Mouse (Mus musculus): ENCODE measurements around the gene Nme4. TPM values are rescaled to one million over a fixed set of nuclear protein-coding genes. Genes with fewer than 3 reads are reported as not detected.
A peak's percentile ranks its signal among the peaks of the same experiment; 100 is the strongest.

The Nme4 gene
- polyA plus RNA-seq, 1 experiment from 2014 or later: 81.7 TPM

DNA sequence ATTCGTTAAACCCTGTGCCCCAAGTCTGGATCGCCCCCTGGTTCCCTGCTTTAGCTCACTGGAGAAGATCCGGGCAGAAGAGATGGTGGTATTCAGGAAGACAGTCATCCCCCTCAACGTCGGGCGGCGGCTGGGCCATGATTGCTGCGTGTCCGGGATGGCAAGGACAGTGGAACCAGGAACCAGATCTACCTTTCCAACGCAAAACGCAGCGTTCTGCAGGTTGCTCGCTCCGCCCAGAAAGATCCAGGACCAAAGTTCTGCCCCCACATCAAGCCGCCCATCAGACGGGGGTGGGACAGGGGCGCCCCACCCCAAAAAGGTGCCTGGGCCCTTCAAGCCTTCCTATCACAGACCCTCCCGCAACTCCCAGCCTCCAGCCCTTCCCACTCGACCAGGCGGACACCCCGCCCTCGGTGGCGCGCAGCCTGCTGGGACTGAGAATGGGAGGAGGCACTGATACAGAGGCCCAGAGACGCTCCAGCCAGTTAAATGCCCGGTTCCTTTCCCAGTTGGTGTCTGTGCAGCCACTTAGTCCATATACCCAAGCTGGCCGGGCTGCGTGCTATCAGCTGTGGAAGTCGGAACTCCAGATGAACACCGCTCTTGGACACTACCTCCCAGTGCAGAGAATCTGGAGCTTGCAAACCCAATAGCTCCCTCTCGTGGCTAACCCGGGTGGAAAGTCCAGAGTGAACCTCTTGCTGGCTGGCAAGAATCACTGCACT lies 5.3 kb downstream of the Nme4 start, which contains the start of gene Decr2:
TSS of gene Decr2 (minus strand) at position 433 of the 728 bp plus-strand sequence.
- H3K4me1 ChIP-seq (ENCODE audit: control insufficient read depth, insufficient read depth, low read length): 0 out of 2 replicates have a peak, but pooled peaks cover 5% of the 10 kb centered on the region
- peak; percentile 67 for ATAC-seq (replicated peaks; ENCODE audit: insufficient number of reproducible peaks, low FRiP score, low TSS enrichment)
- peak within 1 kb of the TSS; percentile 93 for H3K4me2 ChIP-seq
- H3K9me3 ChIP-seq (replicated peaks; ENCODE audit: control insufficient read depth, low read length): no peaks in the 10 kb centered on the region
- peak within 1 kb of the TSS; percentile 48 for H3K4me3 ChIP-seq (ENCODE audit: low read depth, low read length)
- 2% methylated on average over 32 of the region's 32 CpGs for WGBS (ENCODE audit: insufficient replicate concordance)
- no peaks in the 10 kb centered on the region for H3K27me3 ChIP-seq (ENCODE audit: control insufficient read depth, insufficient read depth, low read length)
- H3K36me3 ChIP-seq (ENCODE audit: control insufficient read depth, insufficient read depth, low read length): 0 out of 2 replicates have a peak, but pooled peaks cover 2% of the 10 kb centered on the region
- peak within 1 kb of the TSS; percentile 63 for H3K9ac ChIP-seq (ENCODE audit: low read depth, low read length)
- peak within 1 kb of the TSS; percentile 3 for H3K27ac ChIP-seq (ENCODE audit: low read depth, low read length)

DNA sequence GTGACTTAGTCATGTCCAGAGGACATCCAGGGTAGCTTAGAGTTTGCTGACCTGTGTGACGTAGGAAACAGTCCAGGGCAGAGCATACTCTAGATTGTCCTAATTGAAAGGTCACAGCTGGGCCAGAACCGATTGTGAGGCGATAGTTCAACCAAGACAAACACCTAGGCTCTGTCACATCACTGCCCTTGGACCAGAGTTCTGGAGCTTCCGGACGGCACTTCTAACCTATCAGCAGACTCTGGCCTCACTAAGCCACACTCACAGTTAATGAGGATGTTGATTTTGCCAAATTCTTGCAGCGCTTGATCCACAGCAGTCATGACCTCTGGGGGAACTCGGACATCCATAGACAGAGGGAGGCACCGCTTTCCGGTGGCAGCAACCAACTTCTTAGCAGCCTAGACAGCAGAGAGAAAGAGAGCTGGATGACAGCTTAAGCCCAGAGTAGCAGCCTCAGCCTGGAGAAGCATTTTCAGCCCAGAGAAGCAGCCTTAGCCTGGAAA lies 8.3 kb downstream of the Nme4 start:
- Histone ChIP-seq H3K36me3 (ENCODE audit: control insufficient read depth, insufficient read depth, low read length) (peaks cover 3% of the 10 kb centered on the region; the same call in 1 of the 2 replicates), H3K4me1 (ENCODE audit: control insufficient read depth, insufficient read depth, low read length) (no peaks in the 10 kb centered on the region), H3K27ac (ENCODE audit: low read depth, low read length) (no peak overlapping the region), H3K4me2 (no peak overlapping the region), H3K9ac (ENCODE audit: low read depth, low read length) (no peak overlapping the region), H3K9me3 (replicated peaks; ENCODE audit: control insufficient read depth, low read length) (no peaks in the 10 kb centered on the region), H3K27me3 (ENCODE audit: control insufficient read depth, insufficient read depth, low read length) (no peaks in the 10 kb centered on the region), H3K4me3 (ENCODE audit: low read depth, low read length) (no peak overlapping the region)
- WGBS (ENCODE audit: insufficient replicate concordance): 86% methylated on average over 9 of the region's 9 CpGs
- ATAC-seq (replicated peaks; ENCODE audit: insufficient number of reproducible peaks, low FRiP score, low TSS enrichment): no peak

DNA sequence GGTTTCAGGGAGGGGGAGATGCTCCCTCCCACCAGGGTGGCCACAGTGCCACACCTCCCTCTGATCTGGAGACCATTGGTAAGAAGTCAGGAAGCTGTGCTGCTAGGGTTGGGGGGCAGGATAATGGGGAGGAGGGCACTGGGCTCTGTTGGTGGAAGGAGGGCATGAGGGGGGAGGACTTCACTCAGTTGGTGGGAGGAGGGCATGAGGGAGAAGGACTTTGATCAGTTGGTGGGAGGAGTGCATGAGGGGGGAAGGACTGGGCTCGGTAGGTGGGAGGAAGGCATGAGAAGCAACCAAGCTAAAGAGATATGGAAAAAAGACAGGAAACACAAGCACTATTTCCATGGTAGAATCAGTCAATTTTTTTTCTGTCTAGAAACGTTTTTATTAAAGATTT lies 14.5 kb downstream of the Nme4 start:
- Histone ChIP-seq H3K4me2 (no peak overlapping the region), H3K27ac (ENCODE audit: low read depth, low read length) (no peak overlapping the region), H3K27me3 (ENCODE audit: control insufficient read depth, insufficient read depth, low read length) (0 out of 2 replicates have a peak, but pooled peaks cover 3% of the 10 kb centered on the region), H3K4me3 (ENCODE audit: low read depth, low read length) (no peak overlapping the region), H3K9me3 (replicated peaks; ENCODE audit: control insufficient read depth, low read length) (no peaks in the 10 kb centered on the region), H3K36me3 (ENCODE audit: control insufficient read depth, insufficient read depth, low read length) (peaks cover 3% of the 10 kb centered on the region; the same call in 1 of the 2 replicates), H3K9ac (ENCODE audit: low read depth, low read length) (no peak overlapping the region), H3K4me1 (ENCODE audit: control insufficient read depth, insufficient read depth, low read length) (no peaks in the 10 kb centered on the region)
- WGBS (ENCODE audit: insufficient replicate concordance): 19% methylated on average over 2 of the region's 2 CpGs
- no peak for ATAC-seq (replicated peaks; ENCODE audit: insufficient number of reproducible peaks, low FRiP score, low TSS enrichment)

DNA sequence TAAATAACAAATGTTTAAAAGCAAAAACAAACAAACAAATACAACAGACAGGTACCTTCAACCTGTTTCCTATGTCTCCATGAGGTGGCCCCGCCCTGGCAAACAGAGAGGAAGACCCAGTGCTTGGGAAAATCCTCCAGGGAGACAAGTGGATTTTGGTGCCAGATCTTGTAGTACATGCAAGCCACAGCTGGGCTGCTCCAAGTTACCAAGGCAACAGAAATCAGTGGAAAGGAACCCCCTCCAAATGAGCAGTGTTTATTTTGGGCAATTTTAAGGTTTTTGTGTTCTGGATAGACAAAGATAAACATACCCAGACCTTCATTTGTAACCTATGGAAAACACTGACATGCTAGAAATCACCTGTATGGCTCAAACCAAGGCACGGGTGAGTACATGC lies 16.6 kb downstream of the Nme4 start:
- Histone ChIP-seq H3K4me1 (ENCODE audit: control insufficient read depth, insufficient read depth, low read length) (no peaks in the 10 kb centered on the region), H3K36me3 (ENCODE audit: control insufficient read depth, insufficient read depth, low read length) (peaks cover 3% of the 10 kb centered on the region; the same call in 1 of the 2 replicates), H3K27me3 (ENCODE audit: control insufficient read depth, insufficient read depth, low read length) (0 out of 2 replicates have a peak, but pooled peaks cover 3% of the 10 kb centered on the region), H3K27ac (ENCODE audit: low read depth, low read length) (no peak overlapping the region), H3K9ac (ENCODE audit: low read depth, low read length) (no peak overlapping the region), H3K4me3 (ENCODE audit: low read depth, low read length) (no peak overlapping the region), H3K4me2 (no peak overlapping the region), H3K9me3 (replicated peaks; ENCODE audit: control insufficient read depth, low read length) (no peaks in the 10 kb centered on the region)
- no peak for ATAC-seq (replicated peaks; ENCODE audit: insufficient number of reproducible peaks, low FRiP score, low TSS enrichment)
- WGBS (ENCODE audit: insufficient replicate concordance): 72% methylated on average over 2 of the region's 2 CpGs

DNA sequence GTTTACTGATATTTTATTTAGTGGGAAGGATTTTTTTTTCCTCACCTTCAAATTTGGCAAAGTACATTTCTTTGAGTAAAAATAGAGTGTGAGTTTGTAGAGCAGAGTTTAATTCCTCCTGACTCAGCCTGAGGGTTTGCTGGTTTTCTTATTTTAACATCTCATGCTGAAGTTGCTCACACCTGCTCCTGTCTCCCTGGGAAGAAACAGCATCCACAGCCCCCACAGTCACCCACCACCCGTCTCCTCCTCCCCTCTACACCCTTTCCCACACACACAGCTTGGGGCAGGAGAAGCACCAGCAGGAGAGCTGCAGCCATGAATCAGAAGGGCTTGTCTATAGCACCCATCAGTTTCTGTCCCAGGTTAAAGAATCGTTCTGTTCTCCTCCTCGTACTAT lies 20.2 kb downstream of the Nme4 start:
- ATAC-seq (replicated peaks; ENCODE audit: insufficient number of reproducible peaks, low FRiP score, low TSS enrichment): no peak
- H3K27ac ChIP-seq (ENCODE audit: low read depth, low read length): no peak overlapping the region
- H3K4me2 ChIP-seq: no peak overlapping the region
- no peak overlapping the region for H3K9ac ChIP-seq (ENCODE audit: low read depth, low read length)
- H3K4me3 ChIP-seq (ENCODE audit: low read depth, low read length): no peak overlapping the region
- 54% methylated on average over 3 of the region's 3 CpGs for WGBS (ENCODE audit: insufficient replicate concordance)
- no peaks in the 10 kb centered on the region for H3K9me3 ChIP-seq (replicated peaks; ENCODE audit: control insufficient read depth, low read length)
- peaks cover 3% of the 10 kb centered on the region; the same call in 1 of the 2 replicates for H3K27me3 ChIP-seq (ENCODE audit: control insufficient read depth, insufficient read depth, low read length)
- H3K36me3 ChIP-seq (ENCODE audit: control insufficient read depth, insufficient read depth, low read length): no peaks in the 10 kb centered on the region
- H3K4me1 ChIP-seq (ENCODE audit: control insufficient read depth, insufficient read depth, low read length): no peaks in the 10 kb centered on the region

DNA sequence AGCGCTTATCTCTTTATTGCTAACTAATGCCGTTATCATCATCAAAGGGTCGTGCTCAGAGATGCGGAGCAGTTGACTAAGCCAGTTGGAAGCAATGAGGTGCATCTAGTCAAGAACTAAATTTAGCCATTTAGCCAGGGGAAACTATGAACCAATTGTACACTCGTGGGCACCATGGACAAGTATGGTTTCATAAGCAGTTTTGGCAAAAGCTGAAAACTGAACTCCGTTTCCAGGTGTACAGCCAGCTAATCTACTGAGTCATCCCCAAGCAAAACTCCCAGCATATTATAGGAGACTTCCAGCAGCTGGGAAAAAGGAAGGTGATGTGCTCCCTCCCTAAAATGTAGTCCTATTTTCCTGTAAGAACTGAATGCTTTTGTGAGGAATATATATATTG lies 25.3 kb downstream of the Nme4 start:
- 22% methylated on average over 6 of the region's 6 CpGs for WGBS (ENCODE audit: insufficient replicate concordance)

DNA sequence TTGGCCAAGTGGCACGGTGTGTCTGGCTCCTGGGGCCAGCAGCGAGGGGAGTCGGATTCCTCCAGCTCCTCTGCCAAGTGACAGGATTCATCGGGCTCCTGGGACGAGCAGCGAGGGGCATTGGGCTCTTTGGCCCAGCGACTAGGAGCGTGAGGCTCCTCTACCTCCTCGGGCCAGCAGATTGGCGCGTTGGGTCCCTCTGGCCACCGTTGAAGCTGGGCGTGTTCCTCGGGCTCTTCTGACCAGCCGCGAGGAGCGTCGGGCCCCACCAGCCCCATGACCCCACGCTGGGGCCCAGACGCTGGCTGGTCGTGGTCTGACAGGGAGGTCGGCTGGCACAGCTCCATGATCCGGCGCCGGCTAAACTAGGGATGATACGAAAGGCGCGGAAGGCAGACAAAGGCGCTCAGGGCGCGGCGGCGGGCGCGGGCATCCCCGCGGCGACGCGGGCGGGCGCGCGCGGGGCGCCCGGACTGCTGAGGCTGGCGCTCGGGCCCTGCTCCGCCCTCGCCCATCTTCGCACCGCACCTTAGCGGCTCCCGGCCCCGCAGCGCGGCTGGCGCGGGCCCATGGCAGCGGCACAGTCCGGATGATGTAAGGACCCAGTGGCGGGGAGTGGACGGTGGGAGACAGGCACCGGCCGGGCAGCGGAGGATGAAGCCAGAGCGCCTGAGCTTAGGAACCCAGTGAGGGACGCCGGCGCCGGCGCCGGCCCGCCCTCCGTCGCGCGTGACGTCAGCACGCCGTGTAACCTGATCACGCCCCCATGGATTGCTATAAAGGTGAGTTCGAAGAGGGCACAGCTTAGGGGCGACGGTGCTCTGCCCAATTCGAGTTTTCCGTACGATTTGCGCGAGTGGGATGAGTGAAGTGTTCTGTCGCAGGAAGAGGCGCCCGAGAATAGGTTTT lies 26.3 kb downstream of the Nme4 start, which contains the start of gene Rab11fip3:
TSS of gene Rab11fip3 (minus strand) at position 725 of the 909 bp plus-strand sequence.
- under 1% methylated on average over 92 of the region's 94 CpGs for WGBS (ENCODE audit: insufficient replicate concordance)
- peaks cover 37% of the 10 kb centered on the region for H3K4me1 ChIP-seq (ENCODE audit: control insufficient read depth, insufficient read depth, low read length)
- H3K27me3 ChIP-seq (ENCODE audit: control insufficient read depth, insufficient read depth, low read length): peaks cover 4% of the 10 kb centered on the region; the same call in 1 of the 2 replicates

More for the DNA sequence above, 25.3 kb downstream of the Nme4 start:
- H3K4me3 ChIP-seq (ENCODE audit: low read depth, low read length): peak overlapping the region; percentile 86
- peaks cover 27% of the 10 kb centered on the region for H3K4me1 ChIP-seq (ENCODE audit: control insufficient read depth, insufficient read depth, low read length)
- peak overlapping the region; percentile 100 for H3K4me2 ChIP-seq
- no peak for ATAC-seq (replicated peaks; ENCODE audit: insufficient number of reproducible peaks, low FRiP score, low TSS enrichment)
- H3K9me3 ChIP-seq (replicated peaks; ENCODE audit: control insufficient read depth, low read length): no peaks in the 10 kb centered on the region
- H3K36me3 ChIP-seq (ENCODE audit: control insufficient read depth, insufficient read depth, low read length): no peaks in the 10 kb centered on the region
- no peak overlapping the region for H3K27ac ChIP-seq (ENCODE audit: low read depth, low read length)
- H3K9ac ChIP-seq (ENCODE audit: low read depth, low read length): no peak overlapping the region
- peaks cover 4% of the 10 kb centered on the region; the same call in 1 of the 2 replicates for H3K27me3 ChIP-seq (ENCODE audit: control insufficient read depth, insufficient read depth, low read length)

More for the DNA sequence above, 26.3 kb downstream of the Nme4 start, which contains the start of gene Rab11fip3:
- Histone ChIP-seq H3K4me3 (ENCODE audit: low read depth, low read length) (peak within 1 kb of the TSS; percentile 86), H3K9ac (ENCODE audit: low read depth, low read length) (peak within 1 kb of the TSS; percentile 84), H3K9me3 (replicated peaks; ENCODE audit: control insufficient read depth, low read length) (no peaks in the 10 kb centered on the region), H3K27ac (ENCODE audit: low read depth, low read length) (peak within 1 kb of the TSS; percentile 50; the same call in 1 of the 2 replicates), H3K36me3 (ENCODE audit: control insufficient read depth, insufficient read depth, low read length) (0 out of 2 replicates have a peak, but pooled peaks cover 2% of the 10 kb centered on the region), H3K4me2 (peak within 1 kb of the TSS; percentile 100)
- peak; percentile 75 for ATAC-seq (replicated peaks; ENCODE audit: insufficient number of reproducible peaks, low FRiP score, low TSS enrichment)
